27 mouse cellular contexts compared by ENCODE assay signal in the genomic region with DNA sequence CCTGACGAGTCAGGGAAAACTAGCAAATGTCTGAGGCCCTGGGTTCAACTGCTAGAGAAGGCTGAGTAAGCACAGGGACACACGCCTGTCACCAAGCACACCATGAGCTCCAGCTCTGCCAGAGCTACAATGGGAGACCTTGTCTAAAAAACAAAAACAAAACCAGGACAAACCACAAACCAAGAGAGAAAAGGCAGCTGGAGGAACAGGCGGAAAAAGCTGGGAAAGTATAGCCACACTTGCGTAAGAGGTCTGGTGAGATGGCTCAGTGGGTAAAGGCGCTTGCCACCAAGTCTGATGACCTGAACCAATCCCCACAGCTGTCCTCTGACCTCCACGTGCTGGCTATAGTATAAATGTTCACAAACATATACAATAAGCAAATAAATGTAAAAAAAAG. TPM values are rescaled to one million over a fixed set of nuclear protein-coding genes. Genes with fewer than 3 reads are reported as not detected.
DNase-seq lines count a peak whose midpoint lies in the region; ATAC-seq and TF ChIP-seq lines count a peak whose summit lies in the region.
"Had no signal": no experiment of that assay in that cellular context is flagged by ENCODE, and none has a peak within 500 bp of the region (broad histone marks: within the 10 kb centered on the region; RNA-seq: fewer than 3 reads in every experiment).

No protein-coding gene starts in this region.

- H3K27me3 ChIP-seq in heart, embryonic 12.5 days (replicated peaks): no peaks in the 10 kb centered on the region
- no peaks in the 10 kb centered on the region for H3K27me3 ChIP-seq in ES-Bruce4 (ENCODE audit: control insufficient read depth, insufficient read depth, low read length, poor library complexity, severe bottlenecking)
- H3K27me3 ChIP-seq: embryonic facial prominence, embryonic 13.5 days; heart, embryonic 15.5 days; liver, embryonic 13.5 days; midbrain, embryonic 15.5 days had no signal

- H3K27ac ChIP-seq in heart, embryonic 12.5 days (ENCODE audit: poor library complexity, severe bottlenecking): no peak overlapping the region
- H3K27ac ChIP-seq in ES-Bruce4 (ENCODE audit: insufficient read depth, low read length) (peak overlapping the region; percentile 46), macrophage (peak overlapping the region; percentile 78)
- H3K27ac ChIP-seq: embryonic facial prominence, embryonic 13.5 days; heart, embryonic 15.5 days; hindbrain, embryonic 14.5 days; midbrain, embryonic 15.5 days had no signal

- peaks cover 96% of the 10 kb centered on the region for H3K36me3 ChIP-seq in heart, embryonic 12.5 days
- H3K36me3 ChIP-seq in ES-Bruce4 (ENCODE audit: control insufficient read depth, insufficient read depth, low read length, poor library complexity, severe bottlenecking): peaks cover 71% of the 10 kb centered on the region
- peaks cover 66% of the 10 kb centered on the region for H3K36me3 ChIP-seq in macrophage (ENCODE audit: inconsistent target)

- no peaks in the 10 kb centered on the region for H3K9me3 ChIP-seq in heart, embryonic 12.5 days (replicated peaks)
- H3K9me3 ChIP-seq in ES-Bruce4 (replicated peaks; ENCODE audit: control insufficient read depth, insufficient read depth, low read length, poor library complexity, severe bottlenecking): no peaks in the 10 kb centered on the region
- H3K9me3 ChIP-seq: embryonic facial prominence, embryonic 13.5 days; heart, embryonic 15.5 days; liver, embryonic 13.5 days; midbrain, embryonic 15.5 days had no signal

- 0 out of 2 replicates have a peak, but pooled peaks have one; percentile 33 for ATAC-seq in heart, embryonic 12.5 days (ENCODE audit: insufficient number of reproducible peaks, low FRiP score)
- ATAC-seq: forebrain, postnatal 0 days; midbrain, embryonic 15.5 days had no signal

- no peak for TF ChIP-seq CTCF in ES-Bruce4 (IDR thresholded peaks at IDR 0.05; ENCODE audit: low read depth, low read length)

- whole genome bisulfite sequencing in heart, embryonic 12.5 days: 89% methylated on average over 6 of the region's 6 CpGs
- WGBS in macrophage (ENCODE audit: missing documents): 73% methylated on average over 6 of the region's 6 CpGs

- TF ChIP-seq EP300 in ES-Bruce4 (IDR thresholded peaks at IDR 0.05; ENCODE audit: insufficient read depth, low read depth, low read length): no peak

- peaks cover 9% of the 10 kb centered on the region; the same call in 1 of the 2 replicates for H3K4me1 ChIP-seq in heart, embryonic 12.5 days (replicated peaks)
- H3K4me1 ChIP-seq in ES-Bruce4 (ENCODE audit: control insufficient read depth, insufficient read depth, low read length): no peaks in the 10 kb centered on the region
- H3K4me1 ChIP-seq: embryonic facial prominence, embryonic 13.5 days; liver, embryonic 13.5 days; midbrain, embryonic 15.5 days had no signal

- no peaks in the 10 kb centered on the region for H3K79me2 ChIP-seq in macrophage (ENCODE audit: inconsistent target)

- H3K9ac ChIP-seq in heart, embryonic 12.5 days: no peak overlapping the region
- H3K9ac ChIP-seq in ES-Bruce4 (ENCODE audit: low read depth, poor library complexity, severe bottlenecking): peak overlapping the region; percentile 14; the same call in 1 of the 2 replicates
- H3K9ac ChIP-seq: embryonic facial prominence, embryonic 13.5 days; forebrain, postnatal 0 days; heart, embryonic 15.5 days; hindbrain, embryonic 14.5 days; liver, embryonic 13.5 days; midbrain, embryonic 15.5 days had no signal

- DNase-seq in heart, postnatal 4 days: no peak
- DNase-seq in 3T3-L1 (ENCODE audit: low read depth, low spot score): peak; percentile 64
- no peak for DNase-seq in layer of hippocampus, adult 18-20 months (ENCODE audit: low spot score in 2 of 2)
- DNase-seq in testis, postnatal 10 days (ENCODE audit: low spot score): no peak
- DNase-seq: cerebellum, adult 11 months; cerebellum, adult 9-10 months; cerebellum, postnatal 36 days; embryo, embryonic 11 days; forebrain, postnatal 0 days; gastrocnemius, postnatal 14 days; heart, postnatal 36 days; kidney, adult 9 months; kidney, postnatal 14 days; left cerebral cortex, postnatal 4 days; liver, embryonic 13.5 days; lung, postnatal 4 days; right cerebral cortex, postnatal 25 days; thymus, adult 2 months; thymus, postnatal 36 days had no signal

- TF ChIP-seq POLR2A in ES-Bruce4 (IDR thresholded peaks at IDR 0.05; ENCODE audit: insufficient read depth, low read length): no peak

- H3K4me3 ChIP-seq in heart, embryonic 12.5 days: no peak overlapping the region
- H3K4me3 ChIP-seq in ES-Bruce4 (ENCODE audit: low read depth, low read length) (no peak overlapping the region), macrophage (ENCODE audit: inconsistent target) (no peak overlapping the region)
- H3K4me3 ChIP-seq: embryonic facial prominence, embryonic 13.5 days; erythroblast, embryonic 14.5 days; heart, embryonic 15.5 days; liver, embryonic 13.5 days; midbrain, embryonic 15.5 days had no signal

- H3K4me2 ChIP-seq in heart, embryonic 12.5 days: no peak overlapping the region
- H3K4me2 ChIP-seq: embryonic facial prominence, embryonic 13.5 days; heart, embryonic 15.5 days; hindbrain, embryonic 14.5 days; liver, embryonic 13.5 days; midbrain, embryonic 15.5 days had no signal

RNA-seq across cellular contexts. Expression of a gene that starts 23.7 kb away (rescaled TPM):
- polyA plus RNA-seq in heart, embryonic 12.5 days (2016; fragmentation: Nextera tagmentation; extraction: Ambion mirVana): 199 and 214 TPM in 2 replicates
- 100 to 1,000 TPM; 145 to 147 TPM for total RNA-seq in heart, postnatal 4 days (2021)
- 286 and 316 TPM in 2 replicates for polyA plus RNA-seq in ES-Bruce4 (2011; ENCODE audit: insufficient read depth, insufficient read length, low read depth, missing spikeins)
- total RNA-seq in macrophage (2018; cell fraction: chromatin; rRNA removed): 100 to 1,000 TPM in 18 of 26 experiments, 10 to 100 TPM in 8; 60.3 to 149 (median 109) TPM
- total RNA-seq in macrophage (2018; cell fraction: cytosol; rRNA removed): 100 to 1,000 TPM in 24 of 26 experiments, 10 to 100 TPM in 2; 95.5 to 160 (median 124) TPM
- total RNA-seq in macrophage (2018; cell fraction: nucleus; rRNA removed): 100 to 1,000 TPM in 6 of 26 experiments, 10 to 100 TPM in 20; 57.2 to 121 (median 87.1) TPM
- 102 to 143 TPM (median 138 TPM) in 3 replicates for polyA plus RNA-seq in macrophage (2018)
- 100 to 1,000 TPM; 154 to 169 TPM for total RNA-seq in layer of hippocampus, adult 18-20 months (2021)

RNA-seq across cellular contexts. Expression of a gene that starts 40.6 kb away (rescaled TPM):
- 18.2 and 18.5 TPM in 2 replicates for polyA plus RNA-seq in heart, embryonic 12.5 days (2016; fragmentation: Nextera tagmentation; extraction: Ambion mirVana)
- total RNA-seq in heart, postnatal 4 days (2021): 10 to 100 TPM; 30.9 to 33.7 TPM
- 53.9 and 63.5 TPM in 2 replicates for polyA plus RNA-seq in ES-Bruce4 (2011; ENCODE audit: insufficient read depth, insufficient read length, low read depth, missing spikeins)
- total RNA-seq in macrophage (2018; cell fraction: chromatin; rRNA removed): 100 to 1,000 TPM in 13 of 26 experiments, 10 to 100 TPM in 13; 70.1 to 292 (median 100) TPM
- total RNA-seq in macrophage (2018; cell fraction: cytosol; rRNA removed): 10 to 100 TPM; 20.6 to 67.6 (median 24.4) TPM
- 100 to 1,000 TPM in 2 of 26 experiments, 10 to 100 TPM in 24; 34.2 to 132 (median 54.4) TPM for total RNA-seq in macrophage (2018; cell fraction: nucleus; rRNA removed)
- 16.2 to 19.1 TPM (median 17.0 TPM) in 3 replicates for polyA plus RNA-seq in macrophage (2018)
- 10 to 100 TPM; 69.1 to 71.7 TPM for total RNA-seq in layer of hippocampus, adult 18-20 months (2021)

RNA-seq across cellular contexts. Expression of a gene that starts 44.7 kb away (rescaled TPM):
- polyA plus RNA-seq in heart, embryonic 12.5 days (2016; fragmentation: Nextera tagmentation; extraction: Ambion mirVana): 96.7 and 103 TPM in 2 replicates
- total RNA-seq in heart, postnatal 4 days (2021): 10 to 100 TPM; 48.4 to 51.8 TPM
- 78.0 and 83.5 TPM in 2 replicates for polyA plus RNA-seq in ES-Bruce4 (2011; ENCODE audit: insufficient read depth, insufficient read length, low read depth, missing spikeins)
- 100 to 1,000 TPM in 1 of 26 experiments, 10 to 100 TPM in 25; 32.5 to 112 (median 50.1) TPM for total RNA-seq in macrophage (2018; cell fraction: chromatin; rRNA removed)
- total RNA-seq in macrophage (2018; cell fraction: cytosol; rRNA removed): 10 to 100 TPM; 31.2 to 55.0 (median 47.8) TPM
- 10 to 100 TPM; 24.9 to 59.2 (median 37.7) TPM for total RNA-seq in macrophage (2018; cell fraction: nucleus; rRNA removed)
- polyA plus RNA-seq in macrophage (2018): 43.0 to 54.7 TPM (median 43.9 TPM) in 3 replicates
- total RNA-seq in layer of hippocampus, adult 18-20 months (2021): 10 to 100 TPM; 46.7 to 48.2 TPM

RNA-seq across cellular contexts. Expression of a gene that starts 50.8 kb away (rescaled TPM):
- polyA plus RNA-seq in heart, embryonic 12.5 days (2016; fragmentation: Nextera tagmentation; extraction: Ambion mirVana): 23.2 and 25.6 TPM in 2 replicates
- 10 to 100 TPM; 30.7 to 33.4 TPM for total RNA-seq in heart, postnatal 4 days (2021)
- polyA plus RNA-seq in ES-Bruce4 (2011; ENCODE audit: insufficient read depth, insufficient read length, low read depth, missing spikeins) (37.7 and 56.5 TPM in 2 replicates), macrophage (2018) (8.3 to 8.9 TPM (median 8.9 TPM) in 3 replicates)
- total RNA-seq in macrophage (2018; cell fraction: chromatin; rRNA removed): 10 to 100 TPM; 21.2 to 73.2 (median 38.5) TPM
- 10 to 100 TPM in 14 of 26 experiments, 1 to 10 TPM in 12; 5.1 to 16.3 (median 10.6) TPM for total RNA-seq in macrophage (2018; cell fraction: cytosol; rRNA removed)
- total RNA-seq in macrophage (2018; cell fraction: nucleus; rRNA removed): 10 to 100 TPM; 19.1 to 42.8 (median 33.2) TPM
- total RNA-seq in layer of hippocampus, adult 18-20 months (2021): 10 to 100 TPM; 24.4 to 26.2 TPM

RNA-seq across cellular contexts. Expression of a gene that starts 58.2 kb away (rescaled TPM):
- polyA plus RNA-seq in heart, embryonic 12.5 days (2016; fragmentation: Nextera tagmentation; extraction: Ambion mirVana): 0.59 and 0.69 TPM in 2 replicates
- total RNA-seq in heart, postnatal 4 days (2021): 1 to 10 TPM; 3.2 to 3.4 TPM
- polyA plus RNA-seq in ES-Bruce4 (2011; ENCODE audit: insufficient read depth, insufficient read length, low read depth, missing spikeins) (0.90 TPM in 1 of 2 replicates, not detected in the other), macrophage (2018) (not detected in 3 replicates)
- total RNA-seq in macrophage (2018; cell fraction: chromatin; rRNA removed): 1 to 10 TPM in 8 of 26 experiments, under 1 TPM in 5, not detected in 13; 0.66 to 2.5 (median 1.2) TPM
- under 1 TPM in 1 of 26 experiments, not detected in 25; 0.28 TPM for total RNA-seq in macrophage (2018; cell fraction: cytosol; rRNA removed)
- total RNA-seq in macrophage (2018; cell fraction: nucleus; rRNA removed): 1 to 10 TPM in 6 of 26 experiments, under 1 TPM in 3, not detected in 17; 0.48 to 1.9 (median 1.1) TPM
- total RNA-seq in layer of hippocampus, adult 18-20 months (2021): under 1 TPM; 0.48 to 0.82 TPM
- polyA plus RNA-seq: erythroblast, embryonic 14.5 days had no signal
